Mouse (Mus musculus) kidney, postnatal 25 days (tissue): ENCODE data around the gene Itsn1.

Experiments
- DNase-seq, 2 experiments: peaks; one replicate each; pipeline ENCODE4 v3.0.0; 2021; ENCODE audit warnings: mixed read lengths in 2 of 2

Gene Itsn1

DNA sequence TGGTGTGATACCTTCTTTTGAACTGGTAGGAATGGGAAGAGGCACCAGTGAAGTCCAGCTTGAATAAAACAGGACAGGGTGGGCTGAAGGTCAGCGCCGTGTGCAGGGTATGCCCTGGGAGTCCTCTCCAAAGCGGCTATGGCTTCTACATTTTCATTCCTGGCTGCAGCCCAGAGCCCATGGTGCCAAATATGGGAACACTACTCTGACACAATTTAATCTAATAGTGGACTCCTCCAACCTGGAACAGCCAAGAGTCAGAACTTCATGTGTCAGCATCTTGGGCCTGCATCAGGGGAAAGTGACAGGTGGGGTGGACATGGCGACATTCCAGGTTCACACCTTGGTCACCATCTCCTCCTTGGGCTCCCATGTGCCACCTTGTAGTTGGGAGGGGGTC lies 147.4 kb downstream of the Itsn1 start:
- DNase-seq = no peak

DNA sequence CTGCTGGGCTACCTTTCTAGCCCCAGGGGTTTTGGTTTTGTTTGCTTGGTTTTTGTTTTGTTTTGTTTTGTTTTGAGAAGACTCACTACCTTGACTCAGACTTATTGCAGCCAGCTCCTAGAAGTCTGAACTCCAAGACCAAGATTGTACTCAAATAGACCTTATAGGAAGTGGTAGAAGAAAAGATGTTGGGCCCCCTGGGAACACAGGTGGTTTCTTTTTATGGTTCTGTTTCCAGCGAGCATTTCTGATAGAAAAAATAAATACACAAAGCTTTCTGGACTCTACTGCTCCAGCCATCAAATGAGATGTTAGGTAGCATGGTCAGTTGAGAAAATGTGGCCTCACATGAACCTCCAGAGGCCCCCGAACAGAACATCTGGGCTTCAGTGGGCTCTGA lies 150.0 kb downstream of the Itsn1 start:
- DNase-seq = no peak

DNA sequence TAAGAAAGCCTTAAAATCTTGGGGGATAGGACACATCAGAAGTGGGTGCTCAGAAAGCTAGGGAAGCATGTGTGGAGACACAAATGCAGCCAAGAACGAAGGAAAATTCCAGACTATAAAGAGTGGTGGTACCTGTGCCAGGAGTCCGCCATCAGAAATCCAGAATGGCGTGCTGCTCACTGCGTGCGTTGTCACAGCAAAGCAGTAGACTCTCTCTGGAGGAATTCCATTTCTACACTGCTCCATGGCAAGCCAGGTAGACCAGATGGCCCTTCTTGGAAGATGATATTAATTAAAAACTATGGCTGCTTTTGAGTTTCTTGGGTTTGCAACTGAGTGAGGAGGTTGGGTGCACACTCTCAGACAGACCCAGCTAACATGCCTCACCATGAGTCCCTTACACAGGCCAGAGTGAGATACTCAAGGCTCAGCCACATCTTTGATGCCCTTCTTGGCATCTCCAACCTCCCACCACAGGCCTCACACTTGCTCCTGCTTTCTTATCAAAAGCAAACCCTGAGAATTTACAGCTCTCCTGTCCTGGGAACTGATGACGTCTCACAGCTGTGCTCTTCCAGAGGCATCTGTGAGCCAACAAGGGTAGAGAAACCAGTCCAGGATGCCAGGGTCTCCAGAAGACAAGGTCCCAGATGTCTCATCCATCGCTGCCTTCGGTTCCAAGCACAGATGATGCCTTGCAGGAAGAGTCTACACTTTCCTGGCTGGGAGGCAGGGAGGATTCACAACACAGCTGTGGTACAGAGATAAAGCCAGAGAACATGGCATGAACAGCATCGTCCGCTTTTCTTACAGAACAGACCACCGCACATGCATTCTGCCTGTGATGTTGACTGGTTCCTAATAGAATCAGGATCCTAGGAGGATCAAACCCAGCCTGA lies 152.0 kb downstream of the Itsn1 start:
- DNase-seq = no peak

DNA sequence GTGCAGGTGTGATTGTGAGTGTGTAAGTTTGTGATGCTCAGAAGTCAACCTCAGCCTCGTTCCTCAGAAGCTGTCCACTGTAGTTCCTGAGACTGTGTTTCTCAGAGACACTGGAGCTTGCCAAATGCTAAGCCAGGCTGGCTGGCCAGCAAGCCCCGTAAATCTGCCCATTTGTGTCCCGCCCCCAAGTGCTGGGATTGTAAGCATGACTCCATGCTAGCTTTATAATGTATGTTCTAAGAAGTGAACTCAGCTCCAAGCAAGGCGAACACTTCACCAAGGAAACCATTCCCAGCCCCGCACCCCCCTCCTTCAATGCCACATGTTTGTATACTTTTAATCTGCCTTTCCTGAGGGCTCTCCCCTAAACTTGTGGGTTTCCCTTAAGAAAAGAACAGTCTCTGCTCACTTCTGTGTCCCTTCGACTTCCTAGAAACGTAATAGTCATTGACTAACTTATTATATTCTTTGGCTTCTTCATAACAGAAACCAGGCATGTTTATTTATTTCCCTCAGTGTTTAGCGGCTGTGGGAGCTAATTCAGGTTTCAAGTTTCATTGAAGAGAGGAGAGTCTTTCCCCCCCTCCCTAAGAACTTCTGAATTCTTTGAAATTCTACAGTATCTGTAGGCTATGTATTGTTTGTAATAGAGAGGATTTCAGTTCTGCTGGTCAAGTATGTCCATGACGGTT lies 153.2 kb downstream of the Itsn1 start:
- DNase-seq = peak in 1 of 2 experiments; percentile 31

DNA sequence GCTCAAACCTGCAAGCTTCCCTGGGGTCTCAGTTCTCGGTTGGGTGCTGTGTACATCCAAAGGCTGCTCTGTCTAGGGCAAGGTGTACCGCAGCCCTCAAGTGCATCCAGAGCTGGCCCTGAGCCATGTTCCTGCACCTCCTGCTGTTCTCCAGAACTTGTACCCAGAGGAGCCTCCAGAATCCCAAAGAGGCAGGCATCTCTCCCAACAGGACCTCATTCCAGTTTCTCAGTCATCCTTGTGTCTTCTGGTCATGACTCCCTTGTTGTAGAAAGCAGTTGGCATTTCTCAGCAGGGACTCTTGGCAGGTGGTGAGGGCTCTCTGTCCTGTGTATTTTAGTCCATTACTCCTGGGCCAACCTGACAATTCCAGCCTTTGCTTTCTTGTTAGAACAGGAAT lies 154.6 kb downstream of the Itsn1 start:
- DNase-seq = no peak

DNA sequence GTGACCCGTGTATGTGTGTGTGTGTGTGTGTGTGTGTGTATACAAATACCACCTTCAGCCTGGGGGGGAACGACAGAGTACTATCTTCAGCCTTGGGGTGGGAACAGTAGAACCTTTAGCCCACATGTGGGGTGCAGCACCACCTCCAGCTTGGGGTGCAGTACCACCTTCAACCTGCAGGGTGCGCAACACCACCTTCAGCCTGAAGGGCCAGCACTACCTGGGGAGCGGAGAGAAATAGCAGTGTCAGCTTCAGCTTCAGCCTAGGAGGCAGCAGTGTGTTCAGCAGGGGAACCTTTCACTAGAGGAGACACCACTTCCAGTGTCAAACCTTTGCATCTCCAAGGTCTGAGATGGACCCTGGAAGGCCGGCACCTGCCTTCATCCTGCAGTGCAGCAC lies 155.1 kb downstream of the Itsn1 start:
- peak; percentile 54 to 59 for DNase-seq

DNA sequence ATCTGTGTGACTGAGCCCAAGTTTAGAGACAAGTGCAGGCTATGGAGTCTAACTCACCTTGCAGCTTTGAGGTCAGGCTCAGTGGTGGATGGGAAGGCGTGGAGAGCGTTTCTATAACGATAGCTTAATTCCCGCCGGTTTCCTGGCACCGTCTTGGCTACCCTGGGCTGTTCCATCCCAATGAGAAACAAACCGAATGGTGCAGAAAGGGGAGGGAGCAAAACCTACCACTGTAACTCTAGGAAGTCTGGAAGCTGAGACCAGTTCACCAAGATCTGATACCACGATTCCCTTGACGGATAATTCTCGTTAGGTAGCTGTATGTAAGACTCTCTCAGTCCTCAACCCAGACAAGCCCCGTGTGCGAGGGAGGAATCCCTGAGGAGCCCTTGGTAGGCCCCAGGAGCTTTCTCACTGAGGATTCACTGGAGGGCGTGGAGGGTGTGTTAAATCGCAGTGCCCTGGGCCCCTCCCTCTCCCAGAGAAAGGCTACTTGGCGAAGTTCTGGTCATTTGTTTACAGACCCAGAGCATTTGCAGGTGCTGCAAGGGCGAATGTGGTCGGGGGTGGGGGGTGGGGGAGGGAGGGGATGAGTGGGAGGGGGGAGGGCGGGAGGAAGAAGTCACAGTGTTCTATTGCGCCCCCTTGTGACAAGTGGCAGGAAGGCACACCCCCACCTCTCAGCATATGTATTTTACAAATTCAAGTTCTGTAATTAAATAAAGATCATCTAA lies 156.5 kb downstream of the Itsn1 start:
- peak; percentile 50 to 53 for DNase-seq

DNA sequence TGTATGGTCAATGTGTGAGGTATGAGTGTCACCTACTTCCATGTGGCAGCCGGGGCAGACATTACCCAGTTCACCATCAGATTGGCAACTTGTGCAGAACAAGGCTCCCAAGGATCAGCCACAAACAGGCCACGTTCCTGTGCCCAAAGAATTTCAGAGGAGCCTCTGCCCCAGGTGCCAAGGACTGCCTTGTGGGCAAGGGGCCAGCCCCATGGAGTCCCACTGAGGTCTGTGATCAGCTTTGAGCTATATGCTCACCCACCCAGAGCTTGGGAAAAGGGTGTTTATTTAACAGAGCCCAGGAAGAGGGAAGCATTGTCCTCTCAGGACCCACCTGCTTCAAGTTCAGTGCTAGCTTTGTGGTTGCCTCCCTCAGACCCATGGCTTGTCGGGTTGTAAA lies 159.3 kb downstream of the Itsn1 start:
- DNase-seq = no peak

DNA sequence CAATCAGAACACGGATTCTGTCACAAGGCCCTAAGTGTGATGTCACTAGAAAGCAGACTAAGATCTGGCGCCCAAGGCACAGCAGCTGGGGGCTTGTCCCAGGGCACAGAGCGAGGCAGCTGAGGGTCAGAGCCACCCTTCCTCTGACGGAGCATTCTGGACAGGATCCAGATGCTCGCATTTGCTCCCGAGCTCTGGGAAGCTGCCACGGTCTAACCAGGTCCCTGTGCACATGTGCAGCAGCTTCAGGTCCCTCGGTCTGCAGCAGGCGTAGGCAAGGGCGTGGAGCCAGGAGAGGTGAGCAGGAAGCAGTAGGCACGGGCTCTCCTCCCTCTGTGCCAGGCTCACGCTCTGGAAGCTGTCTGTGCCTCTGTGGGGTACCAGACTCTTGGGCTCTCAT lies 160.8 kb downstream of the Itsn1 start:
- peak; percentile 33 to 52 for DNase-seq

DNA sequence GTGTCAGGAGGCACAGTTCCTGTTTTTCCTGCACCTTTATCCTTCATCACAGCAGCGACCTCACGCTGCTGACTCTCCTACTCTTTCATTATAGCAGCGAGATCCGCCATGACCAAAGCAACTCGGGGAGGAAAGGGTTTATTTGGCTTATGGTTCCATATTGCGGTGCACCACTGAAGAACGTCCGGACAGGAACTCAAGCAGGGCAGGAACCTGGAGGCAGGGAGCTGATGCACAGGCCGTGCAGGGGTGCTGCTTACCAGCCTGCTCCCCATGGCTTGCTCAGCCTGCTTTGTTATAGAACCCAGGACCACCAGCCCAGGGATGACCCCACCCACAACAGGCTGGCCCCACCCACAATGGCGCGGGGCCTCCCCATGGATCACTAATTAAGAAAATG lies 162.1 kb downstream of the Itsn1 start:
- DNase-seq = no peak

DNA sequence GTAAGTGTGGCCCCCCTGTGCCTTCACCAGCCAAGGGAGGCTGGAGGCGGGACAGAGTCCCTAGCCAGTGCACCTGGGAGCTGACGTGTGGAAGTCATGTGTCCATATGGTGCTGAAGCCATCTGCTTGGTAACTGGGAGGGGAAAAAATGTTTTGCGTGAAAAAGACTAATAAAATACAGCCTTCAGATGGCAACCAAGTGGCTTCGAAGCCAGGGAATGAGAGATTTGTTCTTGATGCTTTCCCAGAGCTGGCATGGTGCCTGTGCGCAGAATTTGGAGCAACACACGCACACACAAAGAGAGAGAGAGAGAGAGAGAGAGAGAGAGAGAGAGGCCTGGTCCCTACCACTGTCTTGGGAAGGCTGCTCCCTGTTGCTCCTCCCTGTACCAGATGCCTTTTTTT lies 167.3 kb downstream of the Itsn1 start:
- DNase-seq = no peak

DNA sequence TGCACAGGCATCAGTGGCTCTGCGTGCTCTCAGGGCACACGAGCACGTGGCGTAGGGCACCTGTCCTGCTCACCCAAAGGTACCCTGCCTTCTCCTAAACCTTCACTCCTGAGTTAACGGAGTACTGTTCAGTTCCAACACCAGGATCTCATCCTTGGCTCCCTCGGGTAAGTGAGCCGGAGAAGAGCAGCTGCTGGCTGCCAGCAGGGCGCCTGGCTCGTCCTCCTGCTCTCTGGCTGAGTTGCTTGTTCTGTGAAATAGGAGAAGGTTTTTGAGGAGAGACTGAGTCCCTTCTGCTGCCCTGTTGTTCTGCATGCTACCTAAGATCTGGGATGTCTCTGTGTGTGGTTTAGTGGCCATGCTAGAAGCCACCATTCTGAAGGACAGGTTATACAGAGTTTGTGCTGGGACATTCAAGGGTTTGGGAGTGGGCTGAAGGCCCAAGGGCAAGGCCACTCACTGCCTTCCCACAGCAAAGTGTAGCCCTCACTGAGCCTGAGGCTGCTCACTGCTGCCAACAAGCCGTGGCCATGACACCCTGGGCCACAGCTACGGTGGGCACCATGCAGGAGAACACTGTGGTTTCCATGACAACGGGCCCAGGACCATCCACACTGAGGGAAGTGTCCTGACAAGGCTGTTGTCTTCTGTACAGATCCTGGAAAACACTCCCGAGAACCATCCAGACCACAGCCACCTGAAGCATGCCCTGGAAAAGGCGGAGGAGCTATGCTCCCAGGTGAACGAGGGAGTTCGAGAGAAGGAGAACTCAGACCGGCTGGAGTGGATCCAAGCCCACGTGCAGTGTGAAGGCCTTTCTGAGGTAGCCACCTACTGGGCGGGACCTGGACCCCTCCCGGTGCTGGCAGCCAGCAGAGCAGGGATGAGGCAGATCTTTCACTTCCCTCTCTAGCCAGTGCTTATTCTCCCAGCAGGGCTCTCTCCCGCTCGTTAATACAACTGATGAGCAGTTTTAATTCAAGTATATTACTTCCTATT lies 170.1 kb downstream of the Itsn1 start:
- peak; percentile 61 to 75 for DNase-seq

DNA sequence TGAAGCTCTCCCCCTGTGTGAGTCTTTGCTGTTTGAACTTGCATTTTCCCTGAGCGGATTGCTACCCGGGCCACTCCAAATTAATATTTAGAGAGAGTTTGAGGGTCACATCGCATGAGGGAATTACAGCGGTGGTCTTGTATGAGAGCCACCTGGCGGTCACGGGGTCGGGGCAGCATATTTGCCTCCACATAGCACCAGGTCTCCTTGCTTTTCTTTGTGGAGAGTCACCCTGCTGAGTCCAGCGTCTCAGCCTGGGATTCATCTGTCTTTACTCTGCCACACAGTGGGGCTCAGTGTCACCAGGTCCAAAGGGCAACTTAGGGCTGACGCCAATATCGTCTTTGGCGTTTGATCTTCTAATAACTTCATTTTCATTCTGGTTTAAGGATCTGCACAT lies 171.2 kb downstream of the Itsn1 start:
- no peak for DNase-seq

DNA sequence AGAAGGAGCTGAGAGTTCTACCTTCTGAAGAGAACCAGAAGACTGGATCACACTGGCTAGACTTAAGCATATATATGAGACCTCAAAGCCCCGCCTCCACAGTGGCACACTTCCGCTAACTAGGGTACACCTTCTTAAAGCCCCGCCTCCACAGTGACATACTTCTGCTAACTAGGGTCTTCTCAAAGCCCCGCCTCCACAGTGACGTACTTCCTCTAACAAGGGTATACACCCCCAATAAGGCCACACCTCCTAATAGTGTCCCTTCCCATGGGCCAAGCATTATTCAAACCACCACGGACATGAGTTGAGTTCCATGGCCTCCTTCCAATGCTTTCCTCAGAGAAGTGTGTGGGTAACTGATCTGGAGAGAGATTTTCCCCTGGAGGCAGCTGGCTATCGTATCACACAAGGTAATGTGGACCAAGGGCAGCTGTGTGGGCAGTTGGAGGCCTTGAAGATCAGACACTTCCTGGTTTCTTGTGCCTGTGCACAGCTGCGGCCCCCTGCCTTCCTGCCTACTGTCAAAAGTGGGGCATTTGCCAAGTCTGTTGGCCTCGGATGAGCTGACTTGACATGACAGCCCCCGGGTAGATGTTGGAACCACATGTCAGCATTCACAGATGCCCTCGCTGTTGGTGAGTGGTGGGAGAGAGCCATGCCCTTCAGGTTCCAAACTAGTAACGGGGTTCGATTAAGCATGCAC lies 174.9 kb downstream of the Itsn1 start:
- DNase-seq = no peak

DNA sequence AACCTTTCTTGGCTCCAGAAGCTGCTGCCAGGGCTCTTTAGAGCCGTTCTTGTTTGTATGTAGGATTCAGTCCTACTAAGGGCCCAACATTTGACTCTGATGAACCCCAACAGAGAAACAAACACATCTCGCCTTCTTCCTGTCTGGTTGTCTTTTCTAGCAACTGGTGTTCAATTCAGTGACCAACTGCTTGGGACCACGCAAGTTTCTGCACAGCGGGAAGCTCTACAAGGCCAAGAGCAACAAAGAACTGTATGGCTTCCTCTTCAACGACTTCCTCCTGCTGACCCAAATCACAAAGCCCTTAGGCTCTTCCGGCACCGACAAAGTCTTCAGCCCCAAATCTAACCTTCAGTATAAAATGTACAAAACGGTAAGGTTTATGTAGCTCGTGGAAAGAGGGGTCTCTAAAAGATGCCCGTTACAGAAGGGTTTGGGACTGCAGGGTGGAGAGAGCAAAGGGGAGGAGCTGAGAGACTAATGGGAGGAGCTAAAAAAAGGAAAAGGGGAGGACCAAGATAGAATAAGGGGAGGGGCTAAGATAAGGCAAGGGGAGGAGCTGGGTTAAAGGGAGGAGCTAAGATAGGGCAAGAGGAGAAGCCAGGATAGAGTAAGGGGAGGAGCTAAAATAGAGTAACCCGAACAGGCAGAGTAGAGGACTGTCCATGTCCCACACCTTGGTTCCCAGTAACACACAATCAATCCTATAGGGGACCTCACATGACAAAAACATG lies 176.2 kb downstream of the Itsn1 start:
- DNase-seq = no peak

DNA sequence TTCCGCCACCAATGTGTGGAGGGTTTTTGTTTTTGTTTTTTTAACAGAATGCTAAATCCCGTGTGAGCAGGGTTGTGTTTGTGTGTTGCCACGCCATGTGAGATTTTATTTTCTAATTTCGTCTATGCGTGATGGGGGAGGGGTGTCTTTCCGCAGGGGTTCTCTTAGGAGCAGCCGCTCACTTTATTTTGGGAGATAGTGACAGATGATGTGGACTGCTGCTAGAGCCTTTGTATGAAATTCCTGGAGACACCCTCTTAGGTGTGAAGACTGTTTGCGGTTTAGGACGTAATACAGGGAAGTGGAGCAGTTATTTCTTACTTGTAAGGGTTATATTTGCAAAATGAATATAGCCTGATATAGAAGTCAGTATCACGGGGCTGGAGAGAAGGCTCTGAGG lies 176.9 kb downstream of the Itsn1 start:
- no peak for DNase-seq

DNA sequence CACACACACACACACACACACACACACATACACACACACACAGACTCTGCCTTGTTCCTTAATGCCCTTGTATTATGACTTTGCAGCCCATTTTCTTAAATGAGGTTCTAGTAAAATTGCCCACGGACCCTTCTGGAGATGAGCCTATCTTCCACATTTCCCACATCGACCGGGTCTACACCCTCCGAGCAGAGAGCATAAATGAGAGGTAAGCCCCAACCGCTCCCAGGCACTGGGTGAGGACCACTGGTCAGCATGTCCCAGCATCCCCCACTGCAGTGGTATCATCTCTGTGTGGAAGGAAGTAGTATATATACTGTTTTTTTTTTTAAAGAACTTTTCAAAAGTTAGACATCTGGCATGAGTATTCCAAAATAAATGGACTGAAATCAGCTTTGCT lies 177.6 kb downstream of the Itsn1 start:
- no peak for DNase-seq

DNA sequence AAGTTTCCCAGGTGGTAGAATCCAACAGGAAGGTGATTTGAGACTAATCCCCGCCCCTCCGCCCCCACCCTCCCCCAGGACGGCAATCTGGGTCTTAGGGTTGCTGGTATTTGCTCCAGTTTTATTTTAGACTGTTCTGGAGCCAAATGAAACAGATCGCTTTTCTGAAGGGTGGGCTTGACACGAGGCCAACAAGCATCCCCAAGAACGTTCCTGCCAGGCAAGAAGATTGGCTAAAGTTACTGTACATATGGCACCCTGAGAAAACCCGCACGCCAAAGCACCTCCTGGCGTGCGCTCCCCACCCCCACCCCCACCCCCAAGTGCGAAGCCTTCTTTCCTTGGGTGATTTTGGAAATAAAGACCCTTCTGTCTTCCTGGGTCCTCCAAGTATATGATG lies 178.1 kb downstream of the Itsn1 start:
- DNase-seq = no peak

DNA sequence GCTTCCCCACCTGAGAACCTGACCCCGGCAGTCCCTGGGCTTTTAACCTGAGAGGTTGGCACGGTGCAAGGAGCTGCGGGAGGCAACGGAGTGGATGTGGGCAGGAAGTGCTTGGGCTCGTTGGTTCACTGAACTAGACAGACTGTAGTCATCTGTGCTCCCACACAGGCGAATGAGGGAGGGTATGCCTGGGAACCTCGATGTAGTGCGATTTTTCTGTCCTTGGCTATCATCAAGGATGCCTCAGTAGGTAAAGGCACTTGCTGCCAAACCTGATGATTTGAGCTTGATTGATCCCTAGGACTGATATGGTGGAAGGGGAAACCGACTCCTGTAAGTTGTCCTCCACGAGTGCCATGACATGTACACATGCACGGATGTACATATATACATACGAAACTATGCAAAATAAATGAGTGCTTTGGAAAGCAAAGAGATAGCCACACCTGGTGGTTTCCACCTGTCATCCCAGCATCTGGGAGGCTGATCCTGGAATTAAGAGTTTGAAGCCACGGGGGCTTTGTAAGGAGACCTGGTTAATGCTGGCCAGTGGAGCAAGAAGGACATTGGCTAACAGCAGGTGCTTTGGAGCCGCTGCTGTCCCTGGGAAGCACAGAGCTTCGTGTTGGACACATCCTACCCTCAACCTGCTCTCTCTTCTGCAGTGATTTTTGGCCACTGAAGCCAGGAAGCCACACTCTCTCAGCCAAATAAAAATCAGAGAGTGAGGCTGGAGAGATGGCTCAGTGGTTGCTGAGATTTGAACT lies 180.7 kb downstream of the Itsn1 start:
- DNase-seq = no peak

DNA sequence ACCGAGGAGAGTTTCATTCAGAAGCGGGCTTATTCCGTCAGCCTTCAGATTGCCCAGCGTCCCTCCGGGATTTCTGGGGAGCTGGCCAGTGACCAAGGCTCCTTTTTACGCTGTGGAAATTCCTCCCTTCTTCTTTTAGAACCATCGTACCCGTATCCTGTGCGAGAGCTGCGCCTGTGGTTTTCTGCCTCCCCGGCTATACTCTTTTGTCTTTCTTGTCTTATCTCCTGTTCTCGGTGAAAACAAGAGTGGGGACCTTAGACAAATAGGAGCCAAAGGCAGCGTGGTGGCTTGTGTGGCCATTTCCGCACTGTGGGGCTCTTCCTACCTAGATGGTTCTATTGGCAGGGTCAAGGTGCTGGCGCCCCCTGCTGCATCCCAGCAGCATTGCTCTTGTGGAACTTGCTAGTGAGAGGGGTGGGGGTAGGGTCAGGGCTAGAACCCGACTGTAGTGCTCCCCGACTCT lies 188.6 kb downstream of the Itsn1 start:
- DNase-seq = peak; percentile 85 to 86
